Mouse (Mus musculus): ENCODE measurements at regions not wholly inside any gene's neighbourhood (a gene's known extent, or its start where the extent isn't known, plus 50 kb on each side); places are given as distances from the start of the nearest gene placed in this dataset.

DNA sequence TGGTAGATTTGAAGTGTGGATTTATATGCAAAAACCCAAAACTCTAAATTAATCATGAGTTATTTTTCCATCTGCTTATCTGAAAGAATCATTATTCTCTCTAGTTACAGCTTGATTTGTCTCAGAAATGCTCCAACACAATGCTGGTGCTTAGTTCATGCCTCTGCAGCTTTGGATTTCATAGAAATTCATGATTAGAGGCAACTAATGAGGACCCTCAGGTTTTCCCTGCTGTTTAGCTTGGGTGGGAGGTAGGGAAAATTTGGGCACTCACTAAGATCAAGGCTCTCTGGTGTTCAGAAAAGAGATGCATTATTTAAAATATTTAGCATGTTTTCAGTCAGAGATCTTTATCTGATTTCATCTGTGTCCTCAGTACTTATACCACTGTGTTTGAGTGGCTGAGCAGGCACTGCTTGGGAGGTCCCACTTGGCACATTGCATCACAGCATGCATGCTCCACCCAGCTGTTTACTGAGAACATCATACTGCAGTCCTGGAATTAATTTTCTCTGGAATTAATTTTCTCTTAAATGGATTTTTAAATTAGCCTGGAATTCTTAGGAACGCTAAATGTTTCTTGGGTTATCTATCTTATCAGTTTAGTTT is 78.7 kb upstream of the Alcam start:
- Histone ChIP-seq H3K36me3 (ENCODE audit: control insufficient read depth, insufficient read depth, low read length) (no peaks in the 10 kb centered on the region), H3K4me1 (ENCODE audit: control insufficient read depth, insufficient read depth, low read length) (no peaks in the 10 kb centered on the region), H3K27me3 (replicated peaks; ENCODE audit: control insufficient read depth, insufficient read depth, low read length) (no peaks in the 10 kb centered on the region), H3K27ac (ENCODE audit: insufficient read depth, low read depth, low read length) (no peak overlapping the region), H3K4me3 (ENCODE audit: insufficient read depth, low read depth, low read length) (no peak overlapping the region)
- DNase-seq = no peak
- TF ChIP-seq POLR2A (IDR thresholded peaks at IDR 0.05; ENCODE audit: low read depth, low read length) (no peak), CTCF (conservative IDR thresholded peaks at IDR 0.05; ENCODE audit: insufficient read depth, insufficient read length, low read depth, low read length) (no peak)
- WGBS = 78% methylated on average over 1 of the region's 1 CpGs

DNA sequence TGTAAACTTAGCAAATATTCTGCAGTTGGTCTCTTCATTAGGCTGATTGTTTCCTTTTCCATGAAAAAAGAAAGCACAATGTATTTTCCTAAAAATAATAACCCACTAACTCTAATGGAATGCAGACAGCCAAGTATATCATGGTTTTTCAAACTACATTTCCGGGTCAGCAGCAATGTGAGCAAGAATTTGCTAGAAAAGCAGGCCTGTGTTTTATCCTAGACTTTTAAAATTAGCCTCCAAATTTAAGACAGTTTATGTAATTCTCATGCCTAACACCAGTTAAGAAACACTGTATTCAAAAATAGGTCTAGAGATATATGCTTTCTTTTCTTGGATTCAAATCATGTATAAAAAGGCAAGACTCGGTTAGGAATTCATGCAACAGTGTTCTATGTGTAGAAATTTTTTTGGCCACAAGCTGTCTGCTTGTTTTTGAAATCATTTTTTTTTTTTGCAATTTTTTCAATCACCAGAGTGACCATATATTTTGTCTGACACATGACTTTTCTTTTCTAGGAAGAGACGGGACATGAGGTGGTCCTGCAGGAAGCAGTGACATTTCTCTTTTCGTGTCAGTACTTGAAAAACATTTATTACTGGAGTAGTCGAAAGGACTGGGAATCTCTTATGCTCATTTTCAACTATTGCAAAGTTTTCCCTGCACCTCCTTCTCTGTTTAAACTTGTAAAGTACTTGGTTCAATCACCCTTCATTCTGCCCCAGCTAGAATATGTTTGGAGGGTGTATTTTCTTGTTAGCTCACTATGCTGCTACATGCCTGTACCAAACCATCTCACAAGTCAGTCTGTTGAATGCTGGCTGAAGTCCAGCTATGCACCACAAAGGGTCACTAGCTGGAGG is 59.9 kb upstream of the Alcam start:
- TF ChIP-seq POLR2A (IDR thresholded peaks at IDR 0.05; ENCODE audit: low read depth, low read length) (no peak), CTCF (conservative IDR thresholded peaks at IDR 0.05; ENCODE audit: insufficient read depth, insufficient read length, low read depth, low read length) (no peak)
- no peak overlapping the region for H3K4me3 ChIP-seq (ENCODE audit: insufficient read depth, low read depth, low read length)
- H3K27ac ChIP-seq (ENCODE audit: insufficient read depth, low read depth, low read length) = no peak overlapping the region
- H3K36me3 ChIP-seq (ENCODE audit: control insufficient read depth, insufficient read depth, low read length) = no peaks in the 10 kb centered on the region
- DNase-seq = no peak
- no peaks in the 10 kb centered on the region for H3K4me1 ChIP-seq (ENCODE audit: control insufficient read depth, insufficient read depth, low read length)
- H3K27me3 ChIP-seq (replicated peaks; ENCODE audit: control insufficient read depth, insufficient read depth, low read length) = no peaks in the 10 kb centered on the region
- 55% methylated on average over 5 of the region's 5 CpGs for WGBS

DNA sequence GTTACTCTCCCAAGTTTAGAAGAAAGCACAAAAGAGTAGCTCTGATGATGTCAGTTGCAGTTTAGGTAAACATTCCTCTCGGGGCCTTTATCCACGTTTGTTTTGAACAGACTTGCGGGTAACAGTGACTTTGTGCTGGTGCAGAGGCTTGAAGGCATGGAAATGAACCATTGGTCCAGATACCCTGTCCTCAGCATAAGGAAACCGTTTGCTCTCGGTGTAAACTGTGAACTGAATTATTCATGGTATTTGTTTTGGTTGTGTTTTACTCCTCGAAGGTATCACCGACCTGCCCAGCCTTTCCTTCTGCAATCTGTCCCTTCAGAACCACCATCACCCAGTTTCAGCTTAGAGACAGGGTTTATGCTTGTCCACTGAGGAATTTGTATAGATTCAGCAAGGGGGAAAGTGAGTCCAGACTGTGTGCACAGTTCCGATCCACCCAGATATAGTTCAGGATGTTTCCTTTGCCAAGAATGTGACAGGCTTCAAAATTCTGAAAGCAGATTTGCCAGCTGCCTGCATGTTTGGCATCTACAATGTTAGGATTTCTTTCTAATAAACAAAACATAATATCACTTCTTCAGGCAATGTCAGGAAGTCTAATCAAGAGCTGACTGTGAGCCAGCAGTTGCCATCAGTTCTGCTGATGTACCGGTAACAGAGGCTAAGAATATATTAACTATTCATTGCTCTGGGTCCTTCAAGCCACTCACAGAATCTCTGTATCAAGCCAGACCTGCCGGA is 54.9 kb upstream of the Alcam start:
- TF ChIP-seq CTCF (conservative IDR thresholded peaks at IDR 0.05; ENCODE audit: insufficient read depth, insufficient read length, low read depth, low read length) (no peak), POLR2A (IDR thresholded peaks at IDR 0.05; ENCODE audit: low read depth, low read length) (no peak)
- WGBS = 62% methylated on average over 10 of the region's 10 CpGs
- H3K27ac ChIP-seq (ENCODE audit: insufficient read depth, low read depth, low read length) = no peak overlapping the region
- H3K36me3 ChIP-seq (ENCODE audit: control insufficient read depth, insufficient read depth, low read length) = no peaks in the 10 kb centered on the region
- no peaks in the 10 kb centered on the region for H3K27me3 ChIP-seq (replicated peaks; ENCODE audit: control insufficient read depth, insufficient read depth, low read length)
- H3K4me3 ChIP-seq (ENCODE audit: insufficient read depth, low read depth, low read length) = no peak overlapping the region
- no peaks in the 10 kb centered on the region for H3K4me1 ChIP-seq (ENCODE audit: control insufficient read depth, insufficient read depth, low read length)
- DNase-seq = no peak
